Mouse (Mus musculus) limb, embryonic 12.5 days (tissue): ENCODE measurements around the gene Guca2b. TPM values are rescaled to one million over a fixed set of nuclear protein-coding genes. Genes with fewer than 3 reads are reported as not detected.
"Not testable (repeated sequence)": the region's sequence is repeated elsewhere in the genome, so short reads cannot be mapped to it uniquely, and the experiment has no call there.

Source experiments
- ATAC-seq: fragments of 200-750 bp; cut with Nextera tagmentation; 2 replicates; pipeline ENCODE4 v1.8.0; 2017; ENCODE audit warnings: low read depth, moderate TSS enrichment; ENCODE audit not compliant: insufficient number of reproducible peaks, insufficient read depth, low FRiP score, low TSS enrichment
- H3K27ac ChIP-seq: fragments of 300-500 bp; sonication (generic); 2 replicates; pipeline ENCODE4 v1.5.1; 2016; ENCODE audit warnings: mild to moderate bottlenecking, moderate library complexity
- H3K27me3 ChIP-seq: fragments of 300-500 bp; sonication (generic); 2 replicates; pipeline ENCODE4 v1.6.1; 2016; ENCODE audit warnings: mild to moderate bottlenecking, moderate library complexity
- H3K36me3 ChIP-seq: fragments of 300-500 bp; sonication (generic); 2 replicates; pipeline ENCODE4 v1.6.1; 2016; ENCODE audit warnings: mild to moderate bottlenecking, moderate library complexity
- H3K4me1 ChIP-seq: fragments of 300-500 bp; sonication (generic); replicated peaks from 2 replicates; pipeline ENCODE4 v1.6.1; 2016
- H3K4me2 ChIP-seq: fragments of 300-500 bp; sonication (generic); 2 replicates; pipeline ENCODE4 v1.6.1; 2016; ENCODE audit warnings: mild to moderate bottlenecking, moderate library complexity
- H3K4me3 ChIP-seq: fragments of 300-500 bp; sonication (generic); replicated peaks from 2 replicates; pipeline ENCODE4 v1.5.1; 2016; ENCODE audit warnings: mild to moderate bottlenecking
- H3K9ac ChIP-seq: fragments of 300-500 bp; sonication (generic); replicated peaks from 2 replicates; pipeline ENCODE4 v1.6.1; 2016; ENCODE audit warnings: mild to moderate bottlenecking, moderate library complexity
- H3K9me3 ChIP-seq: fragments of 300-500 bp; sonication (generic); 2 replicates; pipeline ENCODE4 v1.6.1; 2016; ENCODE audit warnings: mild to moderate bottlenecking, moderate library complexity
- WGBS: fragments of 180-500 bp; shearing (Covaris S2); methylation state at CpG from one replicate; pipeline ENCODE4 v1.1.7; 2016; 5-methylcytosine and 5-hydroxymethylcytosine counted together
- polyA plus RNA-seq: library from polyadenylated mRNA; unstranded; fragments of >200 nt; fragmentation: Nextera tagmentation; extraction: Ambion mirVana; gene quantifications from 2 replicates; pipeline ENCODE4 v1.2.1, GENCODE M21; 2016

Guca2b gene
- polyA plus RNA-seq, 1 experiment from 2014 or later = not detected

DNA sequence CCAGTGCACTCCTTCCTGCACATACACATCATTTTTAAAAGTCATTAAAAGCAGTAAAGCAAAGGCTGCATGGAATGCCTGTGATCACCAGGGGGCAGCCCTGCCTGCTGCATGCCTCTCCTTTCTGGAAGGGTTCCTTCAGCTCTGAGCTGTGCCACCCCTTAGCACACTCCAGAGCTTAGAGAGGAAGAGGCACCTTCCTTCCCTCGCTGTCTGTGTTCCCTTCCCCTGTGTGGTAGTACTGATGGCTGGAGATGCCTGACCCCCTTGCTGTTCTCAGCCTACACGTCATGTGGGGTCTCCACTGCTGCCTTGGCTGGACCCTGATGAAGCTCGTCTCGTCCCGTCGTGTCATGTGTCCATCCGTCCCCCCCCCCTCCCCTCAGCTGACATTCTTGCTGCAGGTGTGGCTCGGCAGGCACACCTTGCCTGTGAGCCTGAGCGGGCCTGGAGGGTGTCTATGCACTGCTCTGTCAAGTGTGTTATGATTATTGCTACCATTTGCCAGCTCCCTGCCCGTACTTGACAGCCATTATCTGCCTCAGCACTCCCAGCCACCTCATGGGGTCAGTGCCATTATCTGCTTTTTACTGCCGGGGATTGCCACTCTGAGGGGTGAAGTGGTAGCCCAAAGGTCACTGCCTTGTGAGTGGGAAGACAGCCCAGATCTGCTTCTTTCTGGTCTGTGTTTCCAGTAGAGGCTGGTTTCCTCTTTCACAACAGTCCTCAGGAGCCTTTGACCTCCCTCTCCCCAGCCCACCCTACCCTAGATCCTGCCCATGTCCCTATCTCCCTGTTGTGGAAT lies 27.4 kb downstream of the Guca2b start:
- WGBS = 52% methylated on average over 11 of the region's 11 CpGs
- Histone ChIP-seq H3K4me1 (peaks cover 20% of the 10 kb centered on the region), H3K9ac (no peak overlapping the region), H3K27ac (no peak overlapping the region), H3K27me3 (no peaks in the 10 kb centered on the region), H3K4me3 (no peak overlapping the region), H3K4me2 (no peak overlapping the region), H3K9me3 (no peaks in the 10 kb centered on the region), H3K36me3 (peaks cover 36% of the 10 kb centered on the region)
- peak; percentile 45; the same call in 1 of the 2 replicates for ATAC-seq

DNA sequence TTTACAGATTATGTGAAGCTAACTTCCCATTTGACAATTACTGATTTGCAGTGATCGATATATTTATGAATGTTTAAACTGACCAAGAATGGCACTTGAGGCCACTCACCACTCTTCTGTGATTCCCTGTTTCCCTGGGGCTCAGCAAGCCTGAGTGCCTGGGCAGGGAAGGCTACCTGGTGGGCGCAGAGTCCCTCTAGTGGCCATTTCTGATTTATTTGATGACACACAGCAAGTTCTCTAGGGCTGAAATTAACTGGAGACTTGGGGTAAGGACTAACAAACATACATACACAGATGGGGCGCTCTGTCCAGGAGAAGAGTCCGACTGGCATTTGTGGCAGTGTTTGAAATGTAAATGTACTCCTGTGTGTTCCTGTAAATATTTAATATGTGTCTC lies 30.4 kb downstream of the Guca2b start:
- Histone ChIP-seq H3K4me1 (peaks cover 12% of the 10 kb centered on the region), H3K36me3 (peaks cover 61% of the 10 kb centered on the region)
- H3K27me3 ChIP-seq, H3K9ac ChIP-seq, H3K4me3 ChIP-seq, H3K27ac ChIP-seq, ATAC-seq, H3K9me3 ChIP-seq, H3K4me2 ChIP-seq: not testable (repeated sequence)
- 77% methylated on average over 4 of the region's 4 CpGs for WGBS

DNA sequence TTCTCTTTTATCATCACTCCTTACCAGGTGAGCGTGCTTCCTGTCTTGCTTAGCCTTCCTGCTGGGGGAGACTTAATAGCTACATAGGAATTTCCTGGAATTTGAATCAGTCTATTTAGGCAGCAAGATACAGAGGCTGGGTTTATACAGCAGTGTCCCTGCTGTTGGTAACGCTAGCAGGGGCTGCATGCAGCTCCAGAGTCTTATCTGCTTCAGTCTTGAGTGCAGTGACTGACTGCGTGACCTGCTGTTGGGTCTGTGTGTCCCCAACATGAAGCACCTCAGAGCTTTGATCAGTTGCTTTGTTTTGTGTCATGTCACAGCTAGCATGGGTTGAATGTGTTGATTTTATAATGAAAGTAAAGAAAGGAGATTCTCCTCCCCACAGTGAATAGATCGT lies 31.4 kb downstream of the Guca2b start:
- H3K4me2 ChIP-seq = no peak overlapping the region
- peaks cover 71% of the 10 kb centered on the region for H3K36me3 ChIP-seq
- H3K9ac ChIP-seq = no peak overlapping the region
- H3K4me3 ChIP-seq = no peak overlapping the region
- no peaks in the 10 kb centered on the region for H3K9me3 ChIP-seq
- no peak for ATAC-seq
- no peak overlapping the region for H3K27ac ChIP-seq
- H3K4me1 ChIP-seq = peaks cover 6% of the 10 kb centered on the region; the same call in 1 of the 2 replicates
- WGBS = 83% methylated on average over 4 of the region's 4 CpGs
- no peaks in the 10 kb centered on the region for H3K27me3 ChIP-seq

DNA sequence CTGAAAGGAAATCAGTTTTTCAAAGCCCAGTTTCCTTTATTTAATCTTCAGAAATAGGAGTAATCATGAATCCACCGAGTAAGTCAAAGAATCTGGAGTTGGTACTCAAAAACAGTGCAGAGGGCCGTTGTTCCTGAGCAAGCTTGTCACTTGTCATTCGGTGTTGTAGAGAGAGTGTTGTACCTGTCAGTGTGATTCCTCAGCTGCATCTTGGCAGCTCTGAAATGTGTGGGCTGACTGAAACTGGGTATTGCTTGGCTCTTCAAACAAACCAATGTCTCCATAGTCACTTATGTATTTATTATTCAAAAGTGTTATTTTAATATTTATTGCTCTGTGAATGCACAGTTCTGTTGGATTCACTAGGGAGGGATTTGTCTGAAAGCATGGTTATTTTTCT lies 31.9 kb downstream of the Guca2b start:
- Histone ChIP-seq H3K4me2 (no peak overlapping the region), H3K9ac (no peak overlapping the region), H3K4me1 (peaks cover 6% of the 10 kb centered on the region; the same call in 1 of the 2 replicates), H3K36me3 (peaks cover 75% of the 10 kb centered on the region), H3K27ac (no peak overlapping the region), H3K27me3 (no peaks in the 10 kb centered on the region), H3K4me3 (no peak overlapping the region), H3K9me3 (no peaks in the 10 kb centered on the region)
- 91% methylated on average over 3 of the region's 3 CpGs for WGBS
- ATAC-seq = no peak

DNA sequence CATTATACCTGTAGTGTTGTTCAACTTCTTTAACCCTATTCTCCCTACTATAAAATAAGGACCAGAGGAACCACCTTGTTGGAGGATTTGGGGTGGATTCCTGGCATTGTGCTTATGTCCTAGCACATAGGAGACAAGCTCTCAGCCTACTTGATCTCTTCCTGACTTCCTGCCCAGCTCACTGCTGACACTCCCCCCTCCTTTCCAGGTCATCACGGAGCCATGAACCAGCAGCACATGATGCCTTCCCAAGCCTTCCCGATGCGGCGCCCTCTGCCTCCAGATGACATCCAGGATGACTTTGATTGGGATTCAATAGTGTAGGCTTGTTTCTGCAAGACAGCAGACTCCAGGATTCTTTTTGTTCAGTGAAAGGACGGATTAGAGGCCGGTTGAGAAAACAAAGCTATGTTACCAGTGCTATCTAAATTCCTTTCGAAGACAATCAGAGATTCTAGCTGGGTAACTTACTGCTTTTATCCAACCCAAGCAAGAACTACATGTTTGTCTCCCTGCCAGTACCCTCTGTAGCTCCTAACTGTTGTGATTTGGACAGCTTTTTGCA lies 32.6 kb downstream of the Guca2b start:
- Histone ChIP-seq H3K4me3 (no peak overlapping the region), H3K9ac (no peak overlapping the region), H3K4me2 (no peak overlapping the region), H3K4me1 (peaks cover 5% of the 10 kb centered on the region; the same call in 1 of the 2 replicates), H3K36me3 (peaks cover 78% of the 10 kb centered on the region), H3K27me3 (no peaks in the 10 kb centered on the region), H3K27ac (no peak overlapping the region), H3K9me3 (no peaks in the 10 kb centered on the region)
- no peak for ATAC-seq
- WGBS = 84% methylated on average over 7 of the region's 7 CpGs

DNA sequence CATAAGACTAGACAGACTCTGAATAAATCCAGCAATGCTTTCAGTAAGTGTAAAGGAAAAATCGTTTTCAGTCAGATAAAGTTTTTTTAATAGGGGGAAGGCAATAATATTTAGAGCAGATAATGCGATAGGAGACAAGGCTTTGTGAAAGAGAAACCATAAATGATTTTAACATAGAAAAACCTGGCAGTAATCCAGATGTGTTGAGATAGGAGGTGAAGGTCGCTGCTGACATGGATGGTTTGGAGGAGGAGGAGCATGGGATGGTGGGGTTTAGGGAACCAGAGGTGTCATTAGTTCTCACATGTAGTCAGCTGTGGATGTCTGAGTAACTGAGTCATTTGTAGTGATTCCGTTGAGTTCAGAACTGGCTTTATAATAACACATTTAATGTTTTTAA lies 44.0 kb downstream of the Guca2b start:
- Histone ChIP-seq H3K9me3 (no peaks in the 10 kb centered on the region), H3K9ac (no peak overlapping the region), H3K36me3 (peaks cover 19% of the 10 kb centered on the region; the same call in 1 of the 2 replicates), H3K4me3 (no peak overlapping the region), H3K27me3 (no peaks in the 10 kb centered on the region), H3K4me2 (no peak overlapping the region), H3K27ac (no peak overlapping the region), H3K4me1 (peaks cover 13% of the 10 kb centered on the region)
- 84% methylated on average over 4 of the region's 4 CpGs for WGBS
- ATAC-seq = no peak

DNA sequence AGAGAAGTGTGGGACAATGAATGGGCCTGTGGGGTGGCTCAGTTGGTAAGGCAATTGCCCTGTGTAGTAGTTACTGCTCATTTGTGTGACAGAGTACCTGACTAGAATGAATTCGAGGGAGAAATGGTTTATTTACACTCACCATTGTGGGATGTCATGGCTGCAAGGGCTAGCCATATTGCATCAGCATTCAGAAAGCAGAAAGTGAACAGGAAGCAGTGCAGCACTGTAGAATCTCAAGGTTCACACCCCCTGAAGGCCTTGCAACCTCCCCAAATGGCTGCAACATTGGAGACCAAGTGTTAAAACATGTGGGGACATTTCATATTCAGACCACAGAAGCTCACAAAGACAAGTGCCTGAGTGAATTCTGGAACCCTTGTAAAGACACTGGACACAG lies 44.7 kb downstream of the Guca2b start:
- ATAC-seq = no peak
- no peak overlapping the region for H3K27ac ChIP-seq
- WGBS = 79% methylated on average over 1 of the region's 1 CpGs
- H3K9me3 ChIP-seq = no peaks in the 10 kb centered on the region
- H3K4me2 ChIP-seq = no peak overlapping the region
- peaks cover 8% of the 10 kb centered on the region for H3K4me1 ChIP-seq
- no peaks in the 10 kb centered on the region for H3K27me3 ChIP-seq
- H3K9ac ChIP-seq = no peak overlapping the region
- no peak overlapping the region for H3K4me3 ChIP-seq
- H3K36me3 ChIP-seq = peaks cover 16% of the 10 kb centered on the region; the same call in 1 of the 2 replicates

DNA sequence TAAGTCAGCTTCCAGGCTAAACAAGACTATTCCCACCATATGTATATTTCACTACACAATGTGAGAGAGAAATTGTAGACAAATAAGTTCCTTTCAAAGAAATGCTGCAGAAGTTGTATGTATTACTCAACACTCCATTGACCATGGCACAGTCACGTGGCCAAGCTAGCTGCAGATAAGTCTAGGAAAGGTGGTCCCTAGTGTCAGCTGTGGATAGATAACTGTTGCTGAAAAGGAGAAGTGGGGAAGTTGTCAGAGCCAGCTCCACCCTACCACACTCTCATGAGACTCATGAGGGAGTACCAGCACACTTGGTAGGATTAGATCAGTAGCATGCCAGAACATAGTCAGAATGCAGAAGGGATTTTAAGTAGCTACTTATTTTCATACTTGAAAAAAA lies 49.3 kb downstream of the Guca2b start:
- Histone ChIP-seq H3K4me1 (no peaks in the 10 kb centered on the region), H3K36me3 (peaks cover 18% of the 10 kb centered on the region), H3K4me2 (no peak overlapping the region), H3K9ac (no peak overlapping the region), H3K4me3 (no peak overlapping the region), H3K27me3 (no peaks in the 10 kb centered on the region), H3K9me3 (0 out of 2 replicates have a peak, but pooled peaks cover 5% of the 10 kb centered on the region), H3K27ac (no peak overlapping the region)
- WGBS = 85% methylated on average over 1 of the region's 1 CpGs
- no peak for ATAC-seq

Other genes with a start within 250 kb of the Guca2b start
- gene Ccdc30, start 243.4 kb downstream of the Guca2b start, polyA plus RNA-seq = 7.4 and 8.0 TPM in 2 replicates
- 34.2 and 36.3 TPM in 2 replicates for gene Ppcs, start 236.5 kb downstream of the Guca2b start, polyA plus RNA-seq
- 0.33 and 0.45 TPM in 2 replicates for gene Zmynd12, start 236.1 kb downstream of the Guca2b start, polyA plus RNA-seq
- 1.0 and 1.1 TPM in 2 replicates for gene Rimkla, start 166.3 kb downstream of the Guca2b start, polyA plus RNA-seq
- gene Foxj3, start 122.0 kb downstream of the Guca2b start, polyA plus RNA-seq = 27.9 and 29.2 TPM in 2 replicates
- 5.1 and 5.4 TPM in 2 replicates for gene Frg2f1, start 119.4 kb downstream of the Guca2b start, polyA plus RNA-seq
- not detected in 2 replicates for gene Guca2a, start 21.2 kb downstream of the Guca2b start, polyA plus RNA-seq
- gene Hivep3, start 74.8 kb upstream of the Guca2b start, polyA plus RNA-seq = 0.84 and 0.86 TPM in 2 replicates